Mouse (Mus musculus): ENCODE data around the gene Egln3. TPM values are rescaled to one million over a fixed set of nuclear protein-coding genes. Genes with fewer than 3 reads are reported as not detected.
A peak's percentile ranks its signal among the peaks of the same experiment; 100 is the strongest.

Egln3 gene
- polyA plus RNA-seq, 1 experiment from 2014 or later, result 46.7 TPM

DNA sequence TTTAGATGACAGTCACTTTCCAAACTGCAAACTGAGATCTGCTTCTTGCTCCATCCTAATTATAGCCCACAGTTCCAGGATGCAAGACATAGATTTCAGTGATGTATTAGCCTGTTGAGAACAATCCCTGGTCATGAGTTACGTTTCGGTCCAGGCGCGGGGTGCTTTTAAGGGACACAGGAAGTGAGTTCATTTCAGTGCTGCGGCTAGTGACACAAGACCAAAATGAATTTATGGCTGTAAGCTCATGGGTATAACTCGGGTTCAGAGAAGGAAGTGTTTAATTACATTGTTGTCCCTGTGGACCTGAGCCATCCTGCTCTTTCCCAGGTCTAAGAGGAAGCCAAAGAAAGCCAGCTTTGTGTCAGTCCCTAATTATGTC is 5.5 kb upstream of the Egln3 start:
- H3K4me1 ChIP-seq (ENCODE audit: control insufficient read depth, insufficient read depth, low read length), result peaks cover 17% of the 10 kb centered on the region; the same call in 1 of the 2 replicates
- H3K9me3 ChIP-seq (ENCODE audit: control insufficient read depth, low read depth, low read length), result no peaks in the 10 kb centered on the region
- no peaks in the 10 kb centered on the region for H3K36me3 ChIP-seq (ENCODE audit: control insufficient read depth, insufficient read depth, low read length)
- no peak overlapping the region for H3K4me2 ChIP-seq (replicated peaks; ENCODE audit: low read depth, low read length)
- H3K27me3 ChIP-seq (ENCODE audit: control insufficient read depth, insufficient read depth, low read length), result no peaks in the 10 kb centered on the region
- H3K4me3 ChIP-seq (ENCODE audit: low read depth, low read length), result no peak overlapping the region
- no peak for ATAC-seq (ENCODE audit: insufficient number of reproducible peaks, insufficient read depth, low FRiP score, low read depth)
- no peak overlapping the region for H3K9ac ChIP-seq (replicated peaks; ENCODE audit: low read depth, low read length)
- 28% methylated on average over 6 of the region's 6 CpGs for WGBS
- H3K27ac ChIP-seq (ENCODE audit: low read length), result no peak overlapping the region

DNA sequence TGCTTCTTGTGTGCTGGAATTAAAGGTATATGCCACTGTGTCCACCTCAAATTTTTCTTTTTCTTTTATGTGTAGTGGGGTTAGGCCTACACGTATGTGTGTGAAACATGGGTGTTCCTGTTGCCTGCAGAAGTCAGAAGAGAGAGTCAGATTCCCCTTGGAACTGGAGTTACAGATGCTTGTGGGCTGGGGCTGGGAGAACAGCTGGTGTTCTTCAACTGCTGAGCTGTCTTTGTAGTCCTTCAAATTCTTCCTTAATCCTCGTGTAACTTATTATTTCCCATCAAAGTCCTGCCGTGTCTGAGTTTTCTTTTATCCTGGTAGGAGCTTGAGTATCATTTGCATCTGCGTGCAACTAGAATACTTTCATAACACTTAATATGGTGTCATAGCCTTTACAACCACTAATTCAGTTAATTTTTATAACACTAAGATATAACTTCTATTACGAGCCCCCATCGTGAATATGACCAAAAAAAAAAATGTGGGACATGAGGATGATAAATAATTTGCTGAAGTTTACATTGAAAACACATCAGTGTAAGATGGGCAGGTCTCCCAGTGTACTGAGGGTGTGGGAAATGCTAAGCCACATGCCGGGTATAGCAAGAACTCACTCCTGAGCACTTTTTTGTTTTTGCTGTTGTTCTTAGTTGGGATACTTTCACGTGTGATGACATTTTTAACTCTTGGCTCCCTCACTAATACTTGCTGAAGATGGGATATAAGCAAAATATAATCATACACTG is 4.9 kb upstream of the Egln3 start:
- Histone ChIP-seq H3K27ac (ENCODE audit: low read length) (no peak overlapping the region), H3K36me3 (ENCODE audit: control insufficient read depth, insufficient read depth, low read length) (no peaks in the 10 kb centered on the region), H3K27me3 (ENCODE audit: control insufficient read depth, insufficient read depth, low read length) (no peaks in the 10 kb centered on the region), H3K4me3 (ENCODE audit: low read depth, low read length) (no peak overlapping the region), H3K4me1 (ENCODE audit: control insufficient read depth, insufficient read depth, low read length) (peaks cover 21% of the 10 kb centered on the region; the same call in 1 of the 2 replicates), H3K9me3 (ENCODE audit: control insufficient read depth, low read depth, low read length) (no peaks in the 10 kb centered on the region), H3K9ac (replicated peaks; ENCODE audit: low read depth, low read length) (no peak overlapping the region), H3K4me2 (replicated peaks; ENCODE audit: low read depth, low read length) (no peak overlapping the region)
- 39% methylated on average over 8 of the region's 8 CpGs for WGBS
- no peak for ATAC-seq (ENCODE audit: insufficient number of reproducible peaks, insufficient read depth, low FRiP score, low read depth)

DNA sequence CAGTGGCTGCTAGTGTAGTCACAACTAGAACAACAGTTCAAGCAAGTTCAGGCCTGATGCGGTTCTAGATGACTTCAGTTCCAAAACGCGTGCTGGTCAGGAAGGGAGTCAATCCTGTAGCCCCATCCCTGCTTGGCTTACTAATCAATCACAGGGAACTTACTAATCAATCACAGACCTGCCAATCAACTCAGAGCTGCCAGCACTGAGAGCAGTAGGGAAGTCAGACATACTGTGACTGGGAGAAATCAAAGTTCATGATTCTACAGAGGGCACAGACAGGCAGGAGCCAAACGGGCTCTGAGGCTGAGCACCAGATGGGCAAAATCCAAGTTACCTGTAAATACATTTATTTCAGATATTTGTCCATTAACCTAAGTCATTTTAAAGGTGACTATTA is 2.1 kb upstream of the Egln3 start:
- Histone ChIP-seq H3K27ac (ENCODE audit: low read length) (no peak overlapping the region), H3K27me3 (ENCODE audit: control insufficient read depth, insufficient read depth, low read length) (no peaks in the 10 kb centered on the region), H3K4me1 (ENCODE audit: control insufficient read depth, insufficient read depth, low read length) (peaks cover 21% of the 10 kb centered on the region; the same call in 1 of the 2 replicates), H3K9me3 (ENCODE audit: control insufficient read depth, low read depth, low read length) (no peaks in the 10 kb centered on the region), H3K4me3 (ENCODE audit: low read depth, low read length) (no peak overlapping the region), H3K4me2 (replicated peaks; ENCODE audit: low read depth, low read length) (no peak overlapping the region), H3K36me3 (ENCODE audit: control insufficient read depth, insufficient read depth, low read length) (no peaks in the 10 kb centered on the region), H3K9ac (replicated peaks; ENCODE audit: low read depth, low read length) (no peak overlapping the region)
- no peak for ATAC-seq (ENCODE audit: insufficient number of reproducible peaks, insufficient read depth, low FRiP score, low read depth)
- WGBS, result 82% methylated on average over 4 of the region's 4 CpGs

DNA sequence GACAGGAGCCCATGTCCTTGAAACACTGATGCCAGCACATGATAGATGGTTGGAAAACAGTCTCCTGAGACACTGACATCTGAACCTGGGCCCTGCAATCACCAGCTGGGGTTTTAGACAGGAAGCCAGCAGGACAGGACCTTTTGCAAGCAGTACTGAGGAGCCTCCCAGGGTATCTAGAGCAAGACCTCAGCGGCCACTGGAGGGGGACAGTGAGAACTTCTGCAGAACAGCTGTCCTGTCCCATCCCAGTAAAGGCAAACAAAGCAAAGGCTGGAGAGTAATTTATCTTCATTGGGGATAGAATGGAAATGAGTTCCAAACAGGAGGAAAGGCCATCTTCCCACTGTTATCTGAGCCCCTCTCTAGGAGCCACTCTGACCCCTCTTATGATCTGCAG is 1.5 kb upstream of the Egln3 start:
- H3K9me3 ChIP-seq (ENCODE audit: control insufficient read depth, low read depth, low read length), result no peaks in the 10 kb centered on the region
- H3K9ac ChIP-seq (replicated peaks; ENCODE audit: low read depth, low read length), result no peak overlapping the region
- no peaks in the 10 kb centered on the region for H3K36me3 ChIP-seq (ENCODE audit: control insufficient read depth, insufficient read depth, low read length)
- no peak overlapping the region for H3K4me2 ChIP-seq (replicated peaks; ENCODE audit: low read depth, low read length)
- H3K4me1 ChIP-seq (ENCODE audit: control insufficient read depth, insufficient read depth, low read length), result peaks cover 21% of the 10 kb centered on the region; the same call in 1 of the 2 replicates
- no peak for ATAC-seq (ENCODE audit: insufficient number of reproducible peaks, insufficient read depth, low FRiP score, low read depth)
- H3K27ac ChIP-seq (ENCODE audit: low read length), result no peak overlapping the region
- WGBS, result 5% methylated on average over 1 of the region's 1 CpGs
- H3K27me3 ChIP-seq (ENCODE audit: control insufficient read depth, insufficient read depth, low read length), result no peaks in the 10 kb centered on the region
- no peak overlapping the region for H3K4me3 ChIP-seq (ENCODE audit: low read depth, low read length)

DNA sequence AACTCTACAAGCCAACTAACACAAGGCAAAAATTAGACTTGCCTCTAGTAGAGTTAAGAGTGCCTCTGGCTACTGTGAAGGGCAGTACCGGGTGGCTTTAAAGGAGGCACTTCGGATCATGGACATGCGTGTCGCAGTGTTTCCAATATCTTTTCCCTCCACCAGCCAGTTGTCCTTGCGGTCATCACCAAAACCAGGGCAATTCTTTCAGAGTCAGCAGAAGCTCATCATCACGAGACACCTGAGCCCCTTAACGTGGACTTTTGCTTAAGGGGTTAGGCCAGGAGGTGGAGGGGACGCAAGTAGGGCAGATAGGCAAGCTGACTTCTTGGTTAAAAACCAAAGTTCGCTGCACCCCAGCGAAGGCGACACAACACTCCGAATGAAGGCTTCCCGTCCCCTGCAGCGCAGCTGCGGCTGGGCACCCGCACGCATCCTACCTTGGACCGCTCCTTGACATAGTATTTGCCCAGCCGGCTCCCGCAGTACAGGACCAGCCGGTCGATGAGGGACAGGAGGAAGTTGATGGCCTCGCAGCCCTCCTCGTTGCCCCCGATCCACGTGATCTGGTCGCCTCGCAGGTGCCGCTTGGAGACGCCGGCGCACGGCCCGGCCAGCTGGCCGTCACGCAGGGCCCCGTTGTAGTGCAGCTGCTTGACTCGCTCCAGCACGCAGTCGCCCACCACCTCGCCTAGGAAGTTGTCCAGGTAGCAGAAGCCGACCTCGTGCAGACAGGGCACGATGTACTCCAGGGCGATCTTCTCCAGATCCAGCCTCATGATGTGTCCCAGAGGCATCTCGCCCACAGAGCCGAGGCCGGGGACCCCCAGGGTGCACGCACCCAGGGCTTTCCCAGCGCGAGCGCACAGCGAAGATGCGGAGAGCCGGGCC is 650 bp downstream of the Egln3 start:
- Histone ChIP-seq H3K36me3 (ENCODE audit: control insufficient read depth, insufficient read depth, low read length) (no peaks in the 10 kb centered on the region), H3K4me3 (ENCODE audit: low read depth, low read length) (peak overlapping the region; percentile 80), H3K27ac (ENCODE audit: low read length) (peak overlapping the region; percentile 76; the same call in 1 of the 2 replicates), H3K9me3 (ENCODE audit: control insufficient read depth, low read depth, low read length) (no peaks in the 10 kb centered on the region), H3K4me1 (ENCODE audit: control insufficient read depth, insufficient read depth, low read length) (peaks cover 17% of the 10 kb centered on the region; the same call in 1 of the 2 replicates), H3K27me3 (ENCODE audit: control insufficient read depth, insufficient read depth, low read length) (no peaks in the 10 kb centered on the region), H3K9ac (replicated peaks; ENCODE audit: low read depth, low read length) (peak overlapping the region; percentile 71), H3K4me2 (replicated peaks; ENCODE audit: low read depth, low read length) (peak overlapping the region; percentile 98)
- WGBS, result 3% methylated on average over 55 of the region's 55 CpGs
- ATAC-seq (ENCODE audit: insufficient number of reproducible peaks, insufficient read depth, low FRiP score, low read depth), result peak; percentile 53

DNA sequence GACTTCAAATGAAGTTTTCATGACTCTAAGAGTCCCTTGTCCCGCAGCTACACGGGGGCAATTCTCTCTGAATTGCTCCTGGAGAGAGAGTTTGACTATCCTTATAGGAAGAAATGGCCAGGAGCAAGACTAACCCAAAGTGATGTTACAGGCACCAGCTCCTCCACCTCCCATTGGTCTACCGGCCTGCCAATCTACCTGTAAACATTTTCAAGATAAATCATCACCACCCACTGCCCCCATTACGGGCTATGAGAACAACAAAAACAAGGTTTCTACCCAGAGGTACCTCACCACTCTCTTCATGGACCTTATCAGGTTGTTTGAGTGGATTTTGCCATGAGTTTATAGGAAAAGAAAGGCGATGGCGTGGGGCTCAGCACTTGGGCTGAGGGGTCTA is 1.4 kb downstream of the Egln3 start:
- Histone ChIP-seq H3K4me1 (ENCODE audit: control insufficient read depth, insufficient read depth, low read length) (peaks cover 24% of the 10 kb centered on the region), H3K27me3 (ENCODE audit: control insufficient read depth, insufficient read depth, low read length) (no peaks in the 10 kb centered on the region), H3K9me3 (ENCODE audit: control insufficient read depth, low read depth, low read length) (no peaks in the 10 kb centered on the region), H3K9ac (replicated peaks; ENCODE audit: low read depth, low read length) (peak overlapping the region; percentile 71), H3K27ac (ENCODE audit: low read length) (no peak overlapping the region), H3K4me3 (ENCODE audit: low read depth, low read length) (peak overlapping the region; percentile 80), H3K36me3 (ENCODE audit: control insufficient read depth, insufficient read depth, low read length) (no peaks in the 10 kb centered on the region), H3K4me2 (replicated peaks; ENCODE audit: low read depth, low read length) (peak overlapping the region; percentile 98)
- WGBS, result 26% methylated on average over 6 of the region's 6 CpGs
- ATAC-seq (ENCODE audit: insufficient number of reproducible peaks, insufficient read depth, low FRiP score, low read depth), result no peak

DNA sequence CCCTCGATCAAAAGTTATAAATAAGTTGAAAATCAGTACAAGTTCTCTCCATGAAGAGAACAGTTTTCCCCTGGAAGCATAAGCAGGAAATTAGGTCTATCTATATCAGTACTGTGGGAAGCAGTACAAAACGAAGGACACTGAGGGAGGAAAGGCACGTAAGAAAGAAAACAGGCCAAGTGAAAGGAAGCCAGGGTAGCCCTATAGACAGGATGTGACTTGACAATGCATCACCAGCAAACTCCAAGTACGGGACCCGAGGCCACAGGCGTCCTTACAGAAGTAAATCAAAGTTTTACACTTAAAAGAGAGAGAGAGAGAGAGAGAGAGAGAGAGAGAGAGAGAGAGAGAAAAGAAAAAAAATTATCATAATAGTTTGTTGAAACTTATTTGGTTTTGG is 2.8 kb downstream of the Egln3 start:
- 38% methylated on average over 6 of the region's 6 CpGs for WGBS
- H3K4me1 ChIP-seq (ENCODE audit: control insufficient read depth, insufficient read depth, low read length), result peaks cover 29% of the 10 kb centered on the region
- no peak overlapping the region; the same call in 1 of the 2 replicates for H3K27ac ChIP-seq (ENCODE audit: low read length)
- peak overlapping the region; percentile 98 for H3K4me2 ChIP-seq (replicated peaks; ENCODE audit: low read depth, low read length)
- H3K27me3 ChIP-seq (ENCODE audit: control insufficient read depth, insufficient read depth, low read length), result no peaks in the 10 kb centered on the region
- H3K36me3 ChIP-seq (ENCODE audit: control insufficient read depth, insufficient read depth, low read length), result no peaks in the 10 kb centered on the region
- no peak for ATAC-seq (ENCODE audit: insufficient number of reproducible peaks, insufficient read depth, low FRiP score, low read depth)
- H3K9ac ChIP-seq (replicated peaks; ENCODE audit: low read depth, low read length), result no peak overlapping the region
- no peaks in the 10 kb centered on the region for H3K9me3 ChIP-seq (ENCODE audit: control insufficient read depth, low read depth, low read length)
- H3K4me3 ChIP-seq (ENCODE audit: low read depth, low read length), result peak overlapping the region; percentile 80

DNA sequence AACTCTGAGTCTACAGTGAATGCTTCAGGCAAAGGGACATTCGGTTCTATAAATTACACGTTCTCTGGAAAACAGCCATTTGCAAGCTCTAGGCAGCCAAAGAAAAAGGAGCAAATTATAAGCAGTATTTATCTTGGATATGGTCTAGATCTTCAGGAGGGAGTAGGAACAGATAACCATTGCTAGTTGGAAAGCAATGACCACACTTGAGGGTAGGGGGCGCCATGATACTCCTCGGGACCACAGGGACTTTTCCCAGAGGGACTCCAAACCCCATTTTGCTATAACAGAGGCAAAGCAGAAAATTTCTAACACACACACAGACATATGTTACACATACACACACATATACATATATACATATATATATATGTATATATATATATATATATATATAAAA is 3.5 kb downstream of the Egln3 start:
- H3K4me3 ChIP-seq (ENCODE audit: low read depth, low read length), result peak overlapping the region; percentile 11; the same call in 1 of the 2 replicates
- H3K27ac ChIP-seq (ENCODE audit: low read length), result no peak overlapping the region
- H3K9ac ChIP-seq (replicated peaks; ENCODE audit: low read depth, low read length), result no peak overlapping the region
- no peak for ATAC-seq (ENCODE audit: insufficient number of reproducible peaks, insufficient read depth, low FRiP score, low read depth)
- peak overlapping the region; percentile 34 for H3K4me2 ChIP-seq (replicated peaks; ENCODE audit: low read depth, low read length)
- 28% methylated on average over 4 of the region's 4 CpGs for WGBS
- no peaks in the 10 kb centered on the region for H3K9me3 ChIP-seq (ENCODE audit: control insufficient read depth, low read depth, low read length)
- no peaks in the 10 kb centered on the region for H3K27me3 ChIP-seq (ENCODE audit: control insufficient read depth, insufficient read depth, low read length)
- H3K36me3 ChIP-seq (ENCODE audit: control insufficient read depth, insufficient read depth, low read length), result no peaks in the 10 kb centered on the region
- peaks cover 27% of the 10 kb centered on the region for H3K4me1 ChIP-seq (ENCODE audit: control insufficient read depth, insufficient read depth, low read length)

Data from stomach, embryonic 14.5 days (tissue).